Mouse (Mus musculus): ENCODE data around the gene Jarid2.

The Jarid2 gene

GRCm38 (mm10) chr13:44915945-44916344 is 186.7 kb downstream of the Jarid2 start:
- no peak for ATAC-seq (ENCODE audit: low TSS enrichment)

GRCm38 (mm10) chr13:44917202-44917601 is 187.9 kb downstream of the Jarid2 start:
- ATAC-seq (ENCODE audit: low TSS enrichment): no peak

- no peak for ATAC-seq (ENCODE audit: low TSS enrichment)
Observed at GRCm38 (mm10) chr13:44918269-44918668, 189.0 kb downstream of the Jarid2 start.

GRCm38 (mm10) chr13:44921095-44921494 is 191.8 kb downstream of the Jarid2 start:
- peak; percentile 29; the same call in 1 of the 2 replicates for ATAC-seq (ENCODE audit: low TSS enrichment)

GRCm38 (mm10) chr13:44921721-44922120 is 192.4 kb downstream of the Jarid2 start:
- ATAC-seq (ENCODE audit: low TSS enrichment): no peak

GRCm38 (mm10) chr13:44924042-44924441 is 194.8 kb downstream of the Jarid2 start:
- ATAC-seq (ENCODE audit: low TSS enrichment): no peak

- ATAC-seq (ENCODE audit: low TSS enrichment): no peak
Observed at GRCm38 (mm10) chr13:44925173-44925572, 195.9 kb downstream of the Jarid2 start.

- ATAC-seq (ENCODE audit: low TSS enrichment): no peak
Observed at GRCm38 (mm10) chr13:44926311-44926710, 197.0 kb downstream of the Jarid2 start.

GRCm38 (mm10) chr13:44932307-44933264 is 203.3 kb downstream of the Jarid2 start:
- no peak for ATAC-seq (ENCODE audit: low TSS enrichment)

- ATAC-seq (ENCODE audit: low TSS enrichment): no peak
Observed at GRCm38 (mm10) chr13:44933575-44933974, 204.3 kb downstream of the Jarid2 start.

GRCm38 (mm10) chr13:44937681-44938080 is 208.4 kb downstream of the Jarid2 start:
- ATAC-seq (ENCODE audit: low TSS enrichment): no peak

- no peak for ATAC-seq (ENCODE audit: low TSS enrichment)
Observed at GRCm38 (mm10) chr13:44939326-44940035, 210.2 kb downstream of the Jarid2 start.

GRCm38 (mm10) chr13:44943618-44944017 is 214.3 kb downstream of the Jarid2 start:
- no peak for ATAC-seq (ENCODE audit: low TSS enrichment)

GRCm38 (mm10) chr13:44946880-44947635 is 217.8 kb downstream of the Jarid2 start:
- no peak for ATAC-seq (ENCODE audit: low TSS enrichment)

- ATAC-seq (ENCODE audit: low TSS enrichment): peak; percentile 45
Observed at GRCm38 (mm10) chr13:44948320-44949250, 219.3 kb downstream of the Jarid2 start.

GRCm38 (mm10) chr13:44952393-44953086 is 223.3 kb downstream of the Jarid2 start:
- ATAC-seq (ENCODE audit: low TSS enrichment): no peak

- ATAC-seq (ENCODE audit: low TSS enrichment): no peak
Observed at GRCm38 (mm10) chr13:44953546-44954231, 224.4 kb downstream of the Jarid2 start.

GRCm38 (mm10) chr13:44954232-44954568 is 224.9 kb downstream of the Jarid2 start:
- ATAC-seq (ENCODE audit: low TSS enrichment): no peak

- no peak for ATAC-seq (ENCODE audit: low TSS enrichment)
Observed at GRCm38 (mm10) chr13:44955781-44956180, 226.5 kb downstream of the Jarid2 start.

- no peak for ATAC-seq (ENCODE audit: low TSS enrichment)
Observed at GRCm38 (mm10) chr13:44957049-44957448, 227.8 kb downstream of the Jarid2 start.
